8 mouse cellular contexts compared by ENCODE assay signal in the genomic region with DNA sequence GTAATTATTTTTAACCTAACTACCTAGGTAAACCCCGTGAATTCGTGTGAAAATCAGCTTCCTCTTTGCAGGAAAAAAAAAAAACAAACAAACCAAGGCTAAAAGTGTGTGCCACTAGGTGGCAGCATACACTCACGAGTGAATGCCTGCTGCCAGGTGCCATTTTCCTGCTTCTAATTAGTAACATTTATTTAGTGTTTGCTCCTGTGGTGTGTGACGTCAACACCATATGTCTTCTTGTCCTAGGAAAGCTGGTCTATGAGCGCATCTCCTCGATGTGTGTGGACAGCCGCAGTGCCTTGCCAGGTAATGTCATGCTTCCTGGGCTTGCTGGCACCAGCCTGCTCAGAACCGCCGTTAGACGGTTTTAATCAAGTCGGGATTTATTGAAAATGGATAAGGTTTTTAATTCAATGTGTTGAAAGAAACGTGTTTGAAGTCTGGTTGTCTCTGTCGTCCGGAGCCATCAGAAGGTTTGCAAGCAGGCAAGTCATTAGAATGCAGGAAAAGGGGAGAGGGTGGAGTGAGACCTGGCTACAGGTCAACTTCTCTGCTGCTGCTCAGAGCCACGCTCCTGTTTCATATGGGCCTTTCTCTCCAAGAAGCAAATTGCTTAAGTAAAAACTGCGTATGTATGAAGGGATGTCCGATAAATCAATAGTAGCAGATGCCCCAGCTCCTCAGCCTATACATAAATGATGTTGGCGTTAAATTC. TPM values are rescaled to one million over a fixed set of nuclear protein-coding genes. Genes with fewer than 3 reads are reported as not detected.
A peak's percentile ranks its signal among the peaks of the same experiment; 100 is the strongest.
DNase-seq lines count a peak whose midpoint lies in the region; ATAC-seq lines count a peak whose summit lies in the region.

No protein-coding gene starts in this region.

- no peaks in the 10 kb centered on the region; the same call in 1 of the 2 replicates for H3K36me3 ChIP-seq in embryonic facial prominence, embryonic 11.5 days (replicated peaks; ENCODE audit: control insufficient read depth, insufficient read depth, low read depth, low read length)

- no peak overlapping the region for H3K4me3 ChIP-seq in embryonic facial prominence, embryonic 11.5 days (ENCODE audit: low read depth, low read length)

- peak; percentile 47 to 78 for DNase-seq in heart, adult 18-20 months
- DNase-seq in heart, postnatal 25 days (ENCODE audit: low spot score), result no peak
- DNase-seq in adrenal gland, postnatal 25 days, result peak; percentile 51
- peak; percentile 84 for DNase-seq in embryonic facial prominence, embryonic 11.5 days (ENCODE audit: low spot score)
- DNase-seq in layer of hippocampus, postnatal 10 days (ENCODE audit: low spot score in 2 of 2), result peak; percentile 75 to 82
- DNase-seq in right cerebral cortex, postnatal 14 days, result peak; percentile 76

- H3K9ac ChIP-seq in embryonic facial prominence, embryonic 11.5 days (replicated peaks; ENCODE audit: low read length), result no peak overlapping the region

- no peaks in the 10 kb centered on the region for H3K9me3 ChIP-seq in embryonic facial prominence, embryonic 11.5 days (replicated peaks; ENCODE audit: control insufficient read depth, low read length)

- no peaks in the 10 kb centered on the region for H3K4me1 ChIP-seq in embryonic facial prominence, embryonic 11.5 days (ENCODE audit: control insufficient read depth, insufficient read depth, low read length)

- H3K27ac ChIP-seq in embryonic facial prominence, embryonic 11.5 days (replicated peaks; ENCODE audit: low read depth, low read length), result no peak overlapping the region

- 61% methylated on average over 18 of the region's 18 CpGs for WGBS in embryonic facial prominence, embryonic 11.5 days

- ATAC-seq in embryonic facial prominence, embryonic 11.5 days (replicated peaks; ENCODE audit: insufficient number of reproducible peaks, low FRiP score, low TSS enrichment, low read depth), result 0 out of 2 replicates have a peak, but pooled peaks have one; percentile 61
- ATAC-seq in hematopoietic stem cell, adult 5-6 weeks (replicated peaks in 1 of 2; ENCODE audit: insufficient read depth in 1 of 2, low FRiP score in 2 of 2, low TSS enrichment in 1 of 2, low read depth in 1 of 2, poor library complexity in 2 of 2, severe bottlenecking in 2 of 2), result peak; percentile 74 to 79
- peak; percentile 96 for ATAC-seq in megakaryocyte progenitor cell, adult 5-6 weeks (replicated peaks; ENCODE audit: poor library complexity)

- H3K27me3 ChIP-seq in embryonic facial prominence, embryonic 11.5 days (ENCODE audit: control insufficient read depth, insufficient read depth, low read length), result no peaks in the 10 kb centered on the region

- intact Hi-C loops in heart, postnatal 25 days (cut with DNase I), result loop anchor here (1.0 to 10.0 kb wide), 3 partner anchors 86 to 749 kb away; a partner anchor contains a TSS

- no peak overlapping the region for H3K4me2 ChIP-seq in embryonic facial prominence, embryonic 11.5 days (ENCODE audit: low read depth, low read length)

RNA-seq across cellular contexts. Expression of a gene that starts 26.2 kb away (rescaled TPM):
- 10 to 100 TPM; 21.2 to 24.8 TPM for total RNA-seq in heart, adult 18-20 months (2021)
- total RNA-seq in heart, postnatal 25 days (2021), result 10 to 100 TPM; 26.1 to 26.9 TPM
- 62.8 and 76.6 TPM in 2 replicates for total RNA-seq in adrenal gland, postnatal 25 days (2021)
- 76.3 and 79.5 TPM in 2 replicates for polyA plus RNA-seq in embryonic facial prominence, embryonic 11.5 days (2014; fragmentation: Nextera tagmentation; extraction: Ambion mirVana)
- total RNA-seq in hematopoietic stem cell, adult 5-6 weeks (2017), result 40.2 and 49.3 TPM in 2 replicates
- total RNA-seq in layer of hippocampus, postnatal 10 days (2021), result 10 to 100 TPM; 71.1 to 77.8 TPM
- 41.7 and 45.1 TPM in 2 replicates for total RNA-seq in megakaryocyte progenitor cell, adult 5-6 weeks (2015)
- total RNA-seq in megakaryocyte progenitor cell, adult 5-6 weeks (2017), result 37.4 and 37.9 TPM in 2 replicates

RNA-seq across cellular contexts. Expression of a gene that starts 53.9 kb away (rescaled TPM):
- 1 to 10 TPM; 1.2 to 1.9 TPM for total RNA-seq in heart, adult 18-20 months (2021)
- total RNA-seq in heart, postnatal 25 days (2021), result 1 to 10 TPM; 2.5 to 2.7 TPM
- 9.4 and 10.4 TPM in 2 replicates for total RNA-seq in adrenal gland, postnatal 25 days (2021)
- polyA plus RNA-seq in embryonic facial prominence, embryonic 11.5 days (2014; fragmentation: Nextera tagmentation; extraction: Ambion mirVana), result 19.0 and 21.4 TPM in 2 replicates
- 22.5 and 30.7 TPM in 2 replicates for total RNA-seq in hematopoietic stem cell, adult 5-6 weeks (2017)
- 10 to 100 TPM; 31.5 to 34.1 TPM for total RNA-seq in layer of hippocampus, postnatal 10 days (2021)
- 24.0 and 25.0 TPM in 2 replicates for total RNA-seq in megakaryocyte progenitor cell, adult 5-6 weeks (2015)
- 16.2 and 20.2 TPM in 2 replicates for total RNA-seq in megakaryocyte progenitor cell, adult 5-6 weeks (2017)
